Mouse (Mus musculus) embryo, embryonic 11 days (tissue): ENCODE results near the gene Slc16a11.

Experiments used
- DNase-seq: peaks from one replicate; pipeline ENCODE4 v3.0.0-alpha.2; 2015

Gene Slc16a11

DNA sequence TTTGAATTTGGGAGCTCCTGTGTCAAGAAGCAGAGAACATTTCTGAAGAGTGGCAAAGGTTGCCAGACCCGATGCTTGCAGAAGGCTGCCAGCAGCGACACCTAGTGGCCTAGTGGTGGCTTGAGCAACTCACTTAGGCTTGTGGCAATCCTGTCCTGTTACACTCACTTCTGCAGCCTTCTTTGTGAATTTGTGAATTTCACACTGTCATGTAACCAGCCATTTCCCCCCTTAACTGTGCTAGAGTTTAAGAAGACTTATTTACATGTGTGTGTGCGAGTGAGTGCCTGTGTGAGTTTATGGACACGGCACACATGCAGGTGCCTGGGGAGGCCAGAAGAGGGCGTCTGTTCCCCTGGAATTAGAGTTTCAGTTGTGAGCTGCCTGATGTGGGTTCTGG is 10.9 kb upstream of the Slc16a11 start:
- DNase-seq, result peak; percentile 89

DNA sequence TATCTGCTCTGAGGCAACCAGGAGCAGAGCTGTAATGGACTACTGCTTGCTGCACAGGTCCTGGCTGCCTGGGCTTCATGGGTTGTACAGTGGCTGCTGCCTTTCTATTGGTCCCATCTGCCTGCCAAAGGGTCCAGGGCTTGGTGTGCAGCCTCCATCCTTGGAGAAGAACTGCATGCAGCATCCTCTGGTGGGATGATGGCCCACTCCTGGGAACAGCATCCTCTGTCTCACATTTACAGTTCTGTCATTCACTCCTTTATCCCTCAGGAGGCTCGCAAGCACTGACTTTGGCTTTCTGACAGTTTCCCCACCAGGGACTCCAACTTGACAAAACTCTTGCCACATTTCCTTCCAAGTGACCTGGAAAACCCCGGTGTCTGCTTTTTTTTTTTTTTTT is 5.8 kb upstream of the Slc16a11 start:
- DNase-seq, result no peak

DNA sequence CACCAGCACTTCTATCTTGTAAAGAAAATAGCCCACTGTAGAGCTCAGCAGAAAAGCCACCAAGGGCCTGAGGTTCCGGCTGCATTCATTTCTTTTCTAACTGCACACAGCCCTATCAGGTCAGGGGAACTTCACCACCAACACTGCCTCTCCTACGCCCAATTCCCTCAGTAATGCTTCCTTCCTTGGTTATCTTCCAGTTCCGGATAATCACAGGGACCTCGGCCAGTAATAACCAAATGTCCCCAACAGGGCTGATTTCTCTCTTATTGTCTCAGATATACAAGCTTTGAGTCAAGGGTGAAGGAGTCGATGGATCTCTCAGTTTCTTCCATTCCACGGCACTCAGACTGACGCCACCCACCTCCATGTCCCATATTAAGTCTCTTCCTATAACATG is 5.3 kb upstream of the Slc16a11 start:
- DNase-seq, result no peak

DNA sequence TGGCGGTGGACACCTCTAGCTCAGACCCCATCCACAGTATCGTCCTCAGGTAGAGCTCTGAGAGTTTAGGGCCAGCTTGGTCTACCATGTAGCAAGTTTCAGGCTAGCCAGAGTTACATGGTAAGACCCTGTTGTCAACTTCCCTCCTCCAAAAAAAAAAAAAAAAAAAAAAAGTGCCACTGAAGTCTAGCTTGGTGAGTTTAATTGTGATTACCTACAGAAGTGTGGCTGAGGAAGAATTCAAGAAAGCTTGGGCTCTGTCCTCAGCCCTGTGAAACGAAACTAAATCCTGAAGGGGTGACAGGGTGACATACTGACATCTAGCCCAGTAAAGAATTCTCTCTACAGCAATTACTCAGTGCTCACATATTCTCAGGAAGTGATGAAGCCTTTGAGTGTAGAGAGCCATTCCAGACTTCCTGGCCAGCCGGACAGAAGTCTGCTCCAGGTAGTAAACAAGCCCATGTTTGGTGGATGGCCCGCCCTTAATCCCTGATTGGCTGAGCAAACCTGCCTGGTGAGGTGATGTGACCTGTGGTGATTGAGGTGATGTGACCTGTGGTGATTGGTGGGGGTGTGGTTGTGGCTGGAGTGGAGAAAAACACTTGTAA is 3.7 kb upstream of the Slc16a11 start:
- DNase-seq, result no peak

DNA sequence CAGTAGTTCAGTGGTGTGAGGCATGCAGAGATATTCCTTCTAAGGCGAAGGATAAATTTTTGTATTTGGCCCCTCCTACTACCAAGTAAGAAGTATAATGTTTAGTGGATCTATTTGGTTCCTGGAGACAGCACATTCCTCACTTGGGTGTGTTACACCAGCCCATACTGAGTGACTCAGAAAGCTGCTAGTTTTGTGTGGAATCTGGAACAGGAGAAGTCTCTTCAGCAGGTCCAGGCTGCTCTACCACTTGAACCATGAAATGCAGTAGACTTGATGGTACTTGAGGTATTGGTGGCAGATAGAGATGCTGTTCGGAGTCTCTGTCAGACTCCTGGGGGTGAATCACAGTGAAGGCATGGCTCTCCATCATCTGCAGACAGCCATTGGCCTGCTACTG is 1.9 kb upstream of the Slc16a11 start:
- no peak for DNase-seq

DNA sequence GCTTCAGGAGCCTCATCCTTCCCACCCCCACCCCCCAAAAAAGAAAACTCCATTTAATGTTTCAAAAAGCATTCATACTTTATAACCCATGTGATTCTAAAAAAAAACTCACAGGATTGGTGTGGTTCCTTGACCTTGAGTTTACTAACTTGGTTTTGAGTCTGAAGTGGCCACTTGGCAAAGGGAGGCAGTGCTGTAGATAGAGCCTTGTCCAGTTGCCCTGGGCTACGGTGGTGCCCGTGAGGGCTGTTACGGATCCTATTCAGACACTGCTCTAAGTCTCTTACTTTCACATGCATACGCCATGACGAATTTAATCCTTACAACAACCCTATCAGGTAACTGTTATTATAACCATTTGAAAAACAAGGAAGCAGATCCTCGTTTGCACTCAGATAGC is 580 bp upstream of the Slc16a11 start:
- no peak for DNase-seq

DNA sequence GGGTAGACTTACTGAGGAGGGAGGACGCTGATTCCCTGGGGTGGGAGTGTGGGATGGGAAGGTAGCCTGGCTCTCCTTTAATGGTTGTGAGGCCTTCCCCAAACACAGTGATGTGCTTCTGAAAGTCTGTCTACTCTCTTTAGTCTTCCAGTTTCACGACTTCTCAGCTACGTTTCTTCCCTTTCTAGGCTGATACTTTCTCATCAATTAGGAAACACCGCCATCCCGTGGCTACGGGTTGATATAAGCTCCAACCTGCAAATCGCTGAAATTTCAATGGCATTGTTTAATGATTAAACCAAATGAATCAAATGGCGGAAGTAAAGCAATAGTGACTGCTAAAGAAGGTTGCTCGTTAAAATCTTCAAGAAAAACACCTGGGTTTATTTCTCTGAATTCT is 344 bp downstream of the Slc16a11 start:
- peak; percentile 81 for DNase-seq

DNA sequence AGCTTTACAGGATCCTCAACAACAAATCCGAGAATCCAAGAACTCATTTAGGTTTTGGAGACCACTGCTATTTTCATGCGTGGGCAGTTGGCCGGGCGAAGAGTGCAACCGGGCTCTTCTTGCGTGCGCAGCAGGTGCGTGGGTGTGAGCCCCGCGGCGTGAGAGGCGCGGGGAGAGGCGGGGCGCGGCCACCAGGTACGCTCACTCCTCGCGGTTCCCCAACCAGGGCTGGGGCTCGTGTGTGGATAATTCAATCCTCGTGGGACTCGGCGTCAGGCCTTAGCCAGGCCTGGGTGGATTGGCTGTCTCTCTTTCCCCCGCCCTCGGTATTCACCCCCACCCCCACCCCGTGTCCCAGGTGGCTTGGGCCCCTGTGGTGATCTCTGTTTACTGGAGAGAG is 1.2 kb downstream of the Slc16a11 start:
- DNase-seq, result no peak

DNA sequence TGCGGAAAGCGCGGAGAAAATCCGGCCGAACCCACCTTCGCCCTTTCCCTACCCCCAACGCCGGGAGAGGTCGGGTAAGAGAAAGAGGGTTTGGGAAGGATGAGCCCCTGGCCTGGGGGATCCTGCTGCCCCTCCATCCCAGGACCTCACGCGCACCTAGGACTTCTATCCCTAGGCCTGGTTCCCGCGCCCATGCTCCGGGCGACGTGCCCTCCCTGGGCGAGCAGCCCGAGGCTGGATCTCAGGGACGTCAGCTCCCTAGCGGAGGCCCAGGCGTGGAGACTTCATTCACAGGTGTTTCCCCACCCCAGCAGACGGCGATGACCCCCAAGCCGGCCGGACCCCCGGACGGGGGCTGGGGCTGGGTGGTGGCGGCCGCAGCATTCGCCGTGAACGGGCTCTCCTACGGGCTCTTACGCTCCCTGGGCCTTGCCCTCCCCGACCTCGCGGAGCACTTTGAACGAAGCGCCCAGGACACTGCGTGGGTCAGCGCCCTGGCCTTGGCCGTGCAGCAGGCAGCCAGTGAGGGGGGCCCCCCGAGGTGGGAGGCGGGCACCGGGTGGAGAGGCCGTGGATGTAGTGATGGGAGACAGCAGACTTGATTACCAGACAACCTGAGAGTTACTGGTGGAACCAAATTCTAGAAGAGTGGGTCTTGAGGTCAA is 1.8 kb downstream of the Slc16a11 start:
- DNase-seq, result peak; percentile 40

DNA sequence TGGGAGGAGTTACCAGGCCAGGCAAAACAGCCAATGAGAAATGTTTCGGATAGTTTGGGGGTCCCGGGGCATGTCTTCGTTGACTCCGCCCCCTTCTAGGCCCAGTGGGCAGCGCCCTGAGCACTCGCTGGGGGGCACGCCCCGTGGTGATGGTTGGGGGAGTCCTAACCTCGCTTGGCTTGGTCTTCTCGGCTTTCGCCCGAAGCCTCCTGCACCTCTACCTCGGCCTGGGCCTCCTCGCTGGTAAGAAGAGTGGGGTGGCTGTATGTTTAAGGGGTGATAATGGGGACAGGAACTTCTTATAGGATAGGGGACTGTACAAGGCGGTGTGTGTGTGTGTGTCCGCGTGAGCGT is 2.3 kb downstream of the Slc16a11 start:
- peak; percentile 23 for DNase-seq

DNA sequence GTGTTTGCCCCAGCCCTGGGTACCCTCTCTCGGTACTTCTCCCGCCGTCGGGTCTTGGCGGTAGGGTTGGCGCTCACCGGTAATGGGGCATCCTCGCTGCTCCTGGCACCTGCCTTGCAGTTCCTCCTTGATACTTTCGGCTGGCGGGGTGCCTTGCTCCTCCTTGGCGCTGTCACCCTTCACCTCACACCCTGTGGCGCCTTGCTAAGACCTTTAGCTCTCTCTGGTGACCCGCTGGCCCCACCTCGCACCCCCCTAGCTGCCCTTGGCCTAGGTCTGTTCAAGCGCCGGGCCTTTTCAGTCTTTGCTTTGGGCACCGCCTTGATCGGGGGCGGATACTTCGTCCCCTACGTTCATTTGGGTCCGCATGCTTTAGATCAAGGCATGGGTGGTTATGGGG is 2.7 kb downstream of the Slc16a11 start:
- DNase-seq, result no peak

DNA sequence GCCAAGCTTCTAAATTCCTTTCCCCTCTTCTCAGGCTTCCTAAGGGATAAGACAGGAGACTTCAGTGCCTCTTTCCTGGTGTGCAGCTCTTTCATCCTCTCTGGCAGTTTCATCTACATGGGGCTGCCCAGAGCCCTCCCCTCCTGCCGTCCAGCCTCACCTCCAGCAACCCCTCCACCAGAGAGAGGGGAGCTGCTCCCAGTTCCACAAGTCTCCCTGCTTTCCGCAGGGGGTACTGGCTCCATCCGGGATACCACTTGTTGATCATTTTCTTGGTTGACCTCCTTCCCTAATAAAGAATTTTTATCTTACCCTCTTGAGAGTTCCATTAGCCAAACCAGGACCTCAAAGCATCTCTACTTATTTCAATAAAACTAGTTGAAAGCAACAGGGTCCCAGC is 3.6 kb downstream of the Slc16a11 start:
- DNase-seq, result no peak

DNA sequence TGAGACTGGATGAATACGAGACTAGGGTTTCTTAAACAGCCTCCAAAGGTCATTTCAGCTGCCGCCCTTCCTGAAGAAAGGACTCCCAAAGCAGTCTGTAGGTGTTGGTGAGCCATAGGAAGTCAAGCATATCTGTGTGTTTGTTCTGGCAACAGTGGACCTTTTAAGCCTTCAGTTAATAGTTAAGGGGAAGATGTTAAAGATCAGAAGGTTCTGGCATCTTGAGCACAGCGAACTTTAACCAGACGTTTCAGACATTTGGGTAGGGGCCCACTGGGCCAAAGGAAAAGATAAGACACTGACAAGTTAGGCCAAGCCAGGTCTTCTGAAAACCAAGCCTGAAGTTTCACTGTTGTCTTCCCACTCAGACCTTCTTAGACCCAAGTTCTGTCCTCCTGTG is 5.5 kb downstream of the Slc16a11 start:
- no peak for DNase-seq

DNA sequence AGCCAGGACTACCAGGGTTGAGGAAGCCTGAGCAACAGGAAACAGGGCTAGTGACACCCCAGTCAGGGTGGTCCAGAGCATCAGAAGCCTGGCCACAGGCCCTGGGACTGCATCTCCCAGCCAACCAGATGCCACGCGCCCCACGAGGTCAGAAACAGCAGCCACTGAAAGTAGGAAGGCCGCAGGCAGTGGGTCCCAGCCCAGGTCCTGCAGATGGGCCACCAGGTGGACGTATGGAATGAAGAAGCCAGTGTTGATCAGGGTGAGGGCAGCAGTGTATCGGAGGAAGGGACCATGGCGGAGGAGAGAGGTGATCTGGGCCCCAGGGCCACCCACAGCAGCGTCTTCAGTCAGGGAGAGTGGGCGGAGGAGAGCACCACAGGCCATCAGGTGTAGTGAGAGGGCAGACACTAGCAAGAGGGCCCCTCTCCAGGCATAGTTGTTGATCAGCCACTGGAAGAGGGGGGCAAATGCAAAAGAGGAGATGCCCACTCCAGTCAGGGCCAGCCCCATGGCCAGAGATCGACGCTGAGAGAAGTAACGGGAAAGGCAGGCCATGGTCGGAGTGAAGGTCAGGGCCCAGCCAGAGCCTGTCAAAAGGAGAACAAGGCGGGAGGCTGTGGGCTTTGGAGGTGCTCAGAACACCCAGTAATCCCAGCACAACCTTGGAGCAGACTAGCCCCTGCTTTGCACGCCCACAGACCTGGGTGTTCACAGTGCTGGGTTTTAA is 6.4 kb downstream of the Slc16a11 start:
- DNase-seq, result no peak

DNA sequence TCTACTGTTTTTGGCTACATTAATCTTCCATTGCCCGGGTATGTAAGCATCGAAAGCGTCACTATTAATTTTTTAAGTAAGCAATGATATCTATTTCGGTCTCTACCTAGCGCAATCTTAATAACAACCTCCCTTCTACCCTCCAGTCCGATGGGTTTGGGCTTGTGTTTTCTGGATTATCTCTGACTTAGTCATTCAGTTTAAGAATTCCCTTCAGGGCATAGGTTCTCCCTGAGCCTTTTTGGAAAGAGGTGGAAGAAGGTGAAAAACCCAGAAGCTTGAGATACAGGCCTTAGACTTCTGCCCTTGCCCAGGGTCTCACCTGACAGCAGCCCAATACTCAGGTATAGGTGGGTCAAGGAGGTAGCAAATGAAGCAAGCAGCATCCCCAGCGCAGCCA is 7.3 kb downstream of the Slc16a11 start:
- DNase-seq, result no peak

DNA sequence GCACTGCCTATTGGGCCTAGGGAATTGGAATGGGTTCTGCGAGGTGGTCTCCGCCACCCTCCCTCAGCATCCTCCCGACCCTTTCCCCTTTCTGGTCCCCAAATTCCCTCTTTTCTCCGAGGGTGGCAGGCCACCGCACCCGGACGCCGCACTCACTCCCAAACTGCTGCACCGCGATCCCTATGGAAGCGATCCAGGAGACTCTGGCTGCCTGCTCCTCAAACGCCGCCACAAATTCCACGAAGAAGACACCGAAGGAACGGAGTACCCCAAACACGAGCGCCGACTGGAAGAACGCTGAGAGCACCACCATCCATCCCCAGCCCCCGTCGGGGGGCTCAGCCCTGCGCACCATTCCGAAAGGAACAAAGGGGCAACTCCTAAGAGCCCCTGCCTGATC is 7.8 kb downstream of the Slc16a11 start:
- no peak for DNase-seq

DNA sequence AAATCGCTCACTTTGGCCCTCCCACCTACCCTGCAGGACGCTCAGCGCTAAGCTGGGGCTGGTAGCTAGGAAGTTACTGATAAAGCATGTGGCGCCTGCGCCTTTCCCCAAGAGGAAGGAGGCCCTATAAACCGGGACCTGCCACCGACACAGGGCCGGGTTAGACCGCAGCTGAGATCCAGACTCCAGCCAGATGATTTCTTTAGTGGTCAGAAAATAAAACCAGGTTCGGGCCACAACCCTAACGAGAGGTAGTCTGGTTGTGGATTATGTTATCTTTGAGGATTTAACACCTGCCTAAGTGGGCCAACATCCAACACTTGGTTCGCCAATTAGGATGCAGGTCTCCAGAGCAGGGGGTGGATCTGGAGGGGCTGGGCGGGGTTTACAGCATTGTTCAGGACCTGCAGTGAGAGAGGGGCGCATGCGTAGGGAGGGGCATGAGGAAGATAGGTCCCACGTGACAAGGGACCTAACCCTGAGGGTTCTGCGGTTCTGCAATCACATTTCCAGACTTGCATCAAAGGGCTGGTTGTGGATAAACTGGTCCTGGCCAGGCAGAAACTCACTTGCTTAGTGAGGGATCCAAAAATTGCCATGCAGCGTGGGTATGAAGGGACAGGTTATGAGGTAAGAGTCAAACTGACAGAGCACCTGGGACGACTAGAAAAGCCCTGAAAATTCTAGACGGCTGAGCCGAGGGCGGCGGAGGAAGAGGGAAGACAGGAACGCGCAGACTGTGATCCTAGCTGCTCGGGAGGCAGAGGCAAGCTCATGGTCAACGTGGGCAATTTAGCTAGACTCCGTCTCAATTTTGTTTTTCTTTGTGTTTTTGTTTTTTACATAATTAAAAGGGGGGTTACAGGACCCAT is 8.4 kb downstream of the Slc16a11 start, which contains the start of gene Slc16a13:
TSS of gene Slc16a13 (minus strand) at position 334 of the 872 bp plus-strand sequence.
- peak; percentile 97 for DNase-seq

DNA sequence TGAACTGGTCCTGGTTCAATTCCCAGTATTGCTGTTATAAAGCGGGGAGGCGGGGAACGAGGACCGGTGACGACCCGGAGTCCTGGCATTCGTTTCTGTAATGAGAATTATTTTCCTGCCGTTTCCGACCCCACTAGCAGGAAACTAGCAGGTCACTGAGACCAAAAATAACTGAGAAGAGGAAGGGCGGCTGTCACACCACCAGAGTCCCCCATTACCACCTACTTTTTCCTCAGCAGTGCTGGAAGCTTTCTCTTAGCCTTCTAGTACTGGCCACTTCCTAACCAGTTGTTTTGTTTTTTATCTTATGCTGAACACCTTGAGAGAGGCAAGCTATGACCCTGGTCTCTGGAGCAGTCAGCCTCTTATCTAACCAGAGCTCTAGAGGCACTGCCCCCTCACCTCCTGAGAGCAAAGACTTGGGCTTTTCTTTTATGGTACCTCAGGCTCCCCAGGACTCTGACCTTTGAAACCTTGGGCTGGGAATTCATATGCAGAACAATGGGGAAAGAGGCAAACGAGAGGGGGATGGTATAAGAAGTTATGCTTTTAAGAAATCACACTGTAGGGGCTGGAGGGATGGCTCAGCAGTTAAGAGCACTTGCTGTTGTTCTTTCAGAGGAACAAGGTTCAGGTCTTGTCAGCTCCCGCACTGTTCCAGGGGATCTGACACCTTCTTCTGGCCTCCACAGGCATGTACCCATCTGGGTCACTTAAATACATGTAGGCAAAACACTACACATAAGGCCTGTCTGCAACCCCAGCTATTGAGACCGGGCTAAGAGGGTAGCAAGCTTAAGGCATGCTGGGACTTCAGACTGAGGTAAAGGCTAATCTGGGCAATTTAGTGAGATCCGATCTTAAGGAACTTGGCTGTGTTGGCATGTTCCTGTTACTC is 9.3 kb downstream of the Slc16a11 start:
- no peak for DNase-seq

DNA sequence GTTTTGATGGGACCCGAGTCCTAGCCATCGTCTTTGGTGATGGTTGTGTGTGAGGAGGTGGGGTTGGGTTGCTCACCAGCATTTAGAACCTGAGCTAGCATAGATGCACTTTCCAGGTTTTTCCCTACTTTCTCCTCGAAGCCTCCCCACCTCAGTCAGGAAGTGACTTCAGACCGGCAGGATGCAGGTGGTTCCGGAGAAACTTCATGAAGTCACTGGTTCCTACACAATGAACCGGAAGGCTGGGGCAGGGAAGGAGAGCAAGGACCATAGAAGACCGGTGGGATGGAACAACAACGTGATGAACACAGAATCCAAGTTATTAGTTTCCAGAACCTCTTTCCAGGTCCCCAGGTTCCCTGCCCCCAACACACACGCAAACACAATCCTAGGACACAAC is 11.2 kb downstream of the Slc16a11 start:
- no peak for DNase-seq

DNA sequence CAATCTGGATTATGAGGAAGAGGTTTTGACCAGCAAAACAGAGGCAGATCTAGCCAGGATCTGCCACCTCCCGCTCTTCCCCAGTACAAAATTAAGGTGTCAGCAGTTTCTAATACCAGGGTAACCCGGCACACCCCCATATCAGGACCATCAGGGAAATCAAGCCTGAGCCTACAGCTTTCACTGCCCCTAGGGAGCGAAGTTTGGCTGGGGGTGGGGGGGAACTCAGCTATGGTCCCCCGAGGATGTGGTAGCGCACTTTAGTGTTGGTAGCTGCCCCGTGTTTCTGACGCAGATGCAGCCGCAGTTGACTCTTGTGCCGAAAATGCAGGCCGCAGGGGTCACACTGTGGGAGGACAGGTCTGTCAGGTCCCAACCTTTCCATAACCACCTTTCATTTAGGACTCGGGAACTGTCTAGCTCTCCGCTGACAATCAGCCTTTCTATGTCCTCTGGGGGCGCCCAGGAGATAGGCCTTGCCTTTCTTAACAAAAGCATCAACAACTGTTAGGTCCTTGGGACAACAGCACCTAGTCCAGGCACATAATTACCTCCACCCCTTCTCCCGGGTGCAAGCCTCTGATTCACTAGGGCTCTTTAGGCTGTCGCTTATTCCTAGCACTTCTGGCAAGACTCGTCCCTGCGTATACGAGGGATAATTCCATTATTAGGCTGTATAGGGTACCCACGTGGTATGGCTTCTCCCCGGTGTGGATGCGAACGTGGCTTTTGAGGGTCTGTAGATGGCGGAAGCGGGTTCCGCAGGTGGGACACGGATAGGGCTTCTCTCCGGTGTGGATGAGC is 13.4 kb downstream of the Slc16a11 start:
- peak; percentile 30 for DNase-seq

DNA sequence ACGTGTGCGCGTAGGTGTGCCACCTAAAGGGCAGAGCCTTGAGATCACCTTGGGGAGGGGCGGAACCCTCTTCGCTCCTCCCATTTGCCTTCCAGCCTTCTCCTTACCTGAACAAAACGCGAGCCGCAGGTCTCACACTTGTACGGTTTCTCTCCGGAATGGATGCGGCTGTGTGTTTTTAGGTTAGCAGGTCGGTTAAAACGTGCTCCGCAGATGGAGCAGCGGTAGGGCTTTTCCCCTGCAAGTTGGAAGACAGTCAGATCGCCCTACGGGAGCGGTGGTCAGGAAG is 14.0 kb downstream of the Slc16a11 start:
- DNase-seq, result no peak

DNA sequence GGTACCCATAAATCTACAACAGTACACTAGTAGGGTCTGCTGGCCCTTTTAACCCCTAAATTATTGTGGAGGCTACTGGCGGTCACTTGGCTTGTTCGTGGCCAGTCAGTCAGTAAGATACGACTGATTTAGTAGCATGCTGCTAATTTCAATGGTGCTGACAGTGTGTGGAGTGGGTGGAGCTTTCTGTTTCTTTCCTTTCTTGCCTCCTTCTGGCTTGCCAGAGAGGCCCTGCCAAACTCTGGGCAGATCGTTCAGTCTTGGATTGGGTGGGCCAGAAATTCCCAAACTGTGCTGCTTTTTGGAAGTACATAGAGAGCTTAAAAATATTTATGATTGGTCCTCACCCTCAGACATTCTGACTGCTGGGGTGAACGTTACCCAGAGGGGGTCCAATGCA is 14.6 kb downstream of the Slc16a11 start:
- DNase-seq, result no peak
